Mouse (Mus musculus) ES-Bruce4 (cell line): ENCODE measurements at regions not wholly inside any gene's neighbourhood (a gene's known extent, or its start where the extent isn't known, plus 50 kb on each side); places are given as distances from the start of the nearest gene placed in this dataset.

ENCODE experiments used
- CTCF ChIP-seq: IDR thresholded peaks from one replicate; pipeline ENCODE4 v1.8.1; 2011; ENCODE audit warnings: low read depth, low read length
- POLR2A ChIP-seq: IDR thresholded peaks from one replicate; pipeline ENCODE4 v1.8.1; 2011; ENCODE audit warnings: low read length; ENCODE audit not compliant: insufficient read depth

GRCm38 (mm10) chr16:21323446-21324034 lies 99.4 kb upstream of the Vps8 start:
- TF ChIP-seq POLR2A (no peak), CTCF (no peak)
